Mouse (Mus musculus): ENCODE measurements at regions not wholly inside any gene's neighbourhood (a gene's known extent, or its start where the extent isn't known, plus 50 kb on each side); places are given as distances from the start of the nearest gene placed in this dataset.
A peak's percentile ranks its signal among the peaks of the same experiment; 100 is the strongest.

DNA sequence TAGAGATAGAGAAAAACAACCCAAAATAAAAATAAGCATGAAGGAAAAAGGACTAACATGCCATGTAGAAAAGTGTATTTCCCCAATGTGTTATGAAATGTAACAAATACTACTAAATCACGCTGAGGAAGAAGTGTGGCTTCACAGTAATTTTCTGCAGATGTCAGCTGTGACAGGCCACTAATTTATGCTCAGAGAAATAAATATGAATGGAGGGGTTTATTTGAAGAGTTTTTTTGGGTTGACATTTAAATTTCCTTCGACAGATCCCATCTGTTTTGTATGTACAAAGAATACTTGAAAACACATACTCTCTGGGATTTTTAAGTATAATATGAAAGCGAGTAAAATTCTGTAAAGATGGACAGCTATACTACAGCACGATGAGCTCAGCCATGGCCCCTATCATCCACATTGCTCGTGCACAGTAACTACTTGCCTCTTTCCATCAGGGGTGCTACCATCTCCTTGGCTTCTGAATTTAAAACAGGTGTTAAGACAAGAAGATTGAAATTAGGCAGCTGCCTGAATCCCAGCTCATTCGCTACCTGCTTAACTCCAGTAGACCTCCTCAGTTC, 605.1 kb downstream of the Gm4340 start:
- DNase-seq (ENCODE audit: low spot score in 2 of 2): peak in 1 of 2 experiments; percentile 8

DNA sequence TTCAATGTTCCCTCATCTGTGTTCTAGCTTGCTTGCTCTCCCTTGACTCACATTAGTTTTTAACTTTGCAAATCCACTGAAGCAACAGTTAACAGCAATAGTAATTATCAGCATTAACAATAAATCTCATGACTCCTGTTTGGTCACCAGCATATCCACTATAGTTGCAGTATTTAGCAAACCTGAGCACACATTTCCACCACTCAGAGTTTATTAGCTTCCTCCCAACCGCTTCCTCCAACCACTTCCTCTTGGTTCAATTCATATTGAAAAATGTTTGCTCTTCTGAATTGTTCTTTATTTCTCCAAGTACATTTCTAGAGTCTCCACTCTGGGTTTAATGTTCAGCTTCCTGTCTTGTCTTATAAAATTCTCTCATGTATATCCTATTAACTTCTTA, 611.0 kb downstream of the Gm4340 start:
- DNase-seq (ENCODE audit: low spot score in 2 of 2): no peak

DNA sequence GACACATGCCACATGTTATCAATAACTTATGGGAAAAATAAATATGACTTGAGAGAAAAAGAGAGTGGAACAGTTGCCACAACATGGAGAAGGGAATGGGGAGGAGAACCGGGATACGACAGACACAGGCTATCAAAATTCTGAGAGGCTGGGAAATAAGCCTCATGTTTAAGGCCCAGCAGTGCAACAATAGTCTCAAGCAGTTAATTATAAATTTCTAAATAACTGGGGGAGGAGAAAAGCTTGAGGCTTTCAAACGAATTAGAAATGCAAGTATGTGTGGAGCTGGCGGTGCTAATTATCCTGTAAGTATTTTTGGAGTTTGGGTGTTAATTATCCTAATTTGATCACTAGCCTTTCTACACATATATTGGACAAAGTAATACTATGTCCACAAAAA, 624.4 kb downstream of the Gm4340 start:
- no peak for DNase-seq (ENCODE audit: low spot score in 2 of 2)

DNA sequence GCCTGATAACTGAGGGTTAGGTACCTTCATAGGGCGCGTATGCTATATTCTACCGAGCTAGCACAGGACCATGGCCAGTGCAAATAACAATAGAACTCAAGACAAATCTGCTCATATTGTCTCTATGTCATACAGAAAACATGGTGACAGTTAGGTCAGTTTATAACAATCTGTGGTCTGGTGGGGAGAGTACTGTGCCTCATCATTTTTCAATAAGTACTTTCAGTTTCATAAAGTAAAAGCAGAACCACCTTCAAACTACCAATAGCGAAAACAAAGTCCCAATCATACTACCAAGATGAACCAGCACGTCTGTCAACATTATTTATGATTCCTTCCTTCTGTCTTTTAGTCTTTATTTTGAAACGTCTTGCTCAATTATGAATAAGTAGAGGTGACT, 658.0 kb downstream of the Gm4340 start:
- DNase-seq (ENCODE audit: low spot score in 2 of 2): no peak

DNA sequence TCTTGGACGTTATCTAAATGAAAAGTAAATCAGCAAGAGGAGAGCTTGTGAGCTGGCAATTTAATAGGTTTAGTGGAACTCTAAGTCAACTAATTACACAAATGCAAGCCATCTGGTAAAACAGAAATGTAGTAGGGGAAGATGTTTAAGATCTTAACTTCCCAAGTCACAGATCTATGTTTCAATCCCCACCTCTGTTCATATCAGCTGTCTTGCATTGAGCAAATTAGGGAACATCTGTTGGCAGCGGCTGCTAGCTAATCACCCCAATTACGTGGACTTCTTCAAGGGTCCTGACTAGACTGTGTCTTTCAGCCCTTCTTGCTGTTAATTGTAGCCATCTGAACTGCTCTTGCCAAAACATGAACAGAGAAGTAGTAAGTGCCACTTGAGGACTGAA, 659.3 kb downstream of the Gm4340 start:
- no peak for DNase-seq (ENCODE audit: low spot score in 2 of 2)

DNA sequence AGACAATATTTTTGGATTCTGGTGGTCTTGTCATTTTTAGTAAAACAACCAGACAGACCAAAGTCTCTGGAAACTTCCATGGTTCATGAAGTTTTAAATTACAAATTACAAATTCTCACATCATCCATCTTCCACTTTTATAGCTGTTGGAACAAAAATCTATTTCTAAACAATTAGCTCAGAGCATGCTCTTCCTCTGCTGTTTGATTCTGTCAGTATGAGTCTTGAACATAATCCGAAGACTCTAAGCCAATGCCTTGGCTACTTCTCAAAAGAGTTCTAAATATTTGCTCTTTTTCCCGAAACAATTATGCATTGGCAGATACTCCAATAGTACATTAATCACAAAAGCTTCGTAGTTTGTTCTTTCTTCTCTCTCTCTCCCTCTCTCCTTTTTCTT, 684.4 kb downstream of the Gm4340 start:
- DNase-seq (ENCODE audit: low spot score in 2 of 2): no peak

DNA sequence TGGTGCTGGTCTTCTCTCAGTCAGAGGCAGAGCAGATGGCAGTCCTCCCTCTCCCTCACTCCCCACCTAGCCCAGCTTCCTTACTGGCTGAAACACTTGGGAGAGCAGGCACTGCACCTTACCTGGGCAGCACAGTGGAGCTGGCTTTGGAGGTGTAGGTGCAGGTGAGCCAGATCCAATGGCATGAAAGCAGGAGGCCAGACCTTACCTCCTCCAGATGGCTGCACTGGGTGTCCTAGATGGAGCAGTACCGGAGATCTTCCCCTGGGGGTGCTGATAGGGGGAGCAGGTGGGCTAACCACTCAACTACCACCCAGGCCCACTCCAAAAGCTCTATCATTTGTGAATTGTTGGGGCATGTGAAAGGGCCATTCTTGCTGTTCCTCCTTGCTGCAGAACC, 660.0 kb downstream of the Tmtc2 start:
- no peak for DNase-seq (ENCODE audit: low spot score in 2 of 2)

DNA sequence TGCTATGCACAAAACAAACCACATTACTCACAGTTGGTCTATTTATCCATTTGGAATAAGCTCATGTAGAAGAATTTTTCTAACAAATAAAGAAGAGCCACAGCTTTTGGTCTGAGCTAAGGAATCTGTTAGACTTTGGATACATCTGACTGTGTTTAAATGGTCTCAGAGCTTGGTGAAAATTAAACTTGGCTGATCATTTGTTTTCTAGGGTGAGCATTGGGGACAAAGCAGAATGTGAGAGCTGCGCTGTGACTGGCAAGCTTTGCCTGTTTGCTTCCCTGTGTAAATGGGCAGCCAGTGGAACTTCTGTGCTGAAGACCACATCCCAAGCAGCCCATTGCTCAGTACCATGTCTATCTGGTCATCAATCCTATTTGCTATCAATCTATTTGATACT, 658.7 kb downstream of the Tmtc2 start:
- no peak for DNase-seq (ENCODE audit: low spot score in 2 of 2)

DNA sequence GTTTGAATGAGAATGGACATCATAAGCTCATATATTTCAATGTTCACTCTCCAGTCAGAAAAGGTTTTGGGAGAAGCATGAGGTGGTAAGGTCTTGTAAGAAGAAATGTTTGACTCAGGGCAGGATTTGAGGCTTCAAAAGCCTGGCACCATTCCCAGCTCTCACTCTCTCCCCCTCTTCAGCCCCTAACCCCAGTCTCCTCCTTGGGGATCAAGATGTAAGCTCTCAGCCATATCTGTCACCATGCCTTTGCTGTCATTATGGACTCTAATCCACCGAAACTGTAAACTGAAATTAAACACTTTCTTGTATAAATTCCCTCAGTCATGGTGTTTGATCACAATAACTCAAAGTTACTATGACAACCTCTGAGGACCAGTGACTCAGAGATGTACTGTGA, 637.6 kb downstream of the Tmtc2 start:
- DNase-seq (ENCODE audit: low spot score in 2 of 2): no peak

DNA sequence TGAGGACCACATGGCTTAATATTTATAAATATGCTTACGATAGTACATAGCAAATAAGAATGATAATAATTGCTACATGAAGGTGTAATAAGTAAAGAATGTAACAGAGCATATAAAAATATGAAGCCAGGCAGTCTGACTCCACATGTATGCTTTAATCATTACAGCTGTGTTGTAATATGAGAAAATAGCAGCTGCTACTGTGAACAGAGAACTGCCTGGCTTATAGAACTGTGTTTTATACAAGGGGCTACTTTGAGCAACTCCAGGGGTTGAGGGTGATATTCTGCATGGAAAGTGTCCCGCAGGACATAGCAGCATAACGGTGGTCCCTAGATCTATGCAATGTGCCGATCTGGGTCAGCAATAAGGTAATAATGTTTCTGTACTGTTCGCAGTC, 627.9 kb downstream of the Tmtc2 start:
- DNase-seq (ENCODE audit: low spot score in 2 of 2): no peak

DNA sequence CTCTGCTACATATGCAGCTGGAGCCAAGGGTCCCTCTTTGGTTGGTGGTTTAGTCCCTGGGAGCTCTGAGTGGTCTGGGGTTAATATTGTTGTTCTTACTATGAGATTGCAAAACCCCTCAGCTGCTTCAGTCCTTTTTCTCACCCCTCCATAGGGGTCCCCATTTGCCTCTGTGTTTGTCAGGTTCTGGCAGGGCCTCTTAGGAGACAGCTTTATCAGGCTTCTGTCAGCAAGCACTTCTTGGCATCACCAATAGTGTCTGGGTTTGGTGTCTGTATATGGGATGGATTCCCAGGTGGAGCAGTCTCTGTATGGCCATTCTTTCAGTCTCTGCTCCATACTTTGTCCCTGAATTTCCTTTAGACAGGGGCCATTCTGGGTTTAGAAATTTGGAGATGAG, 625.4 kb downstream of the Tmtc2 start:
- DNase-seq (ENCODE audit: low spot score in 2 of 2): peak; percentile 10 to 50

DNA sequence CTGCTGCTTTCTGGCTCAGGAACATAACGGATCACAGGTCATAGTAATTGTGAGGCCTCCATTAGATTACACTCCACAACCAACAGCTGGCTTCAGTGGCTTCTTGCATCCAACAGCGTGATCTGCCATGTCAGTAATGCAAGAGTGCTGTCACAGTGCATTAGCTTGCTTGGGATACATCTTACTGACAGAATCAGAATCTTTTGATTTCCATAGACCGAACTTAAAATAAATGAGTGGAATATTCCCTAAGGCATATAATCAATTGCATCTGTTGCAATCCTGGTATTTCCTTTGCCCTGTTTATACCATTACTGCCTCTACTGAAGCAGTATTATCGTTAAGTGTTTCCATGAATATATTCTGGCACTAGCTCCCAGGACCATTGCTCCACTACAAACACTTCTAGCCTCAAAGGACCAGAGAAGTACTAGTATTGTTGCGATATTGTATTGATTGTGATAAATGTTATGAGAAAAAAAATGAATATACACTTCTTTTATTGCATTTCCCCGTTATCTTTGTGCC, 605.8 kb downstream of the Tmtc2 start:
- DNase-seq (ENCODE audit: low spot score in 2 of 2): no peak
